Mouse (Mus musculus) megakaryocyte, embryonic 14.5 days (primary cell): Measurements from ENCODE around the gene AI413582.

ENCODE experiments used
- FLI1 ChIP-seq: IDR thresholded peaks from 2 replicates; pipeline ENCODE4 v1.6.1; 2012; ENCODE audit warnings: low read length, inconsistent platforms, mixed read lengths
- GATA1 ChIP-seq: IDR thresholded peaks from 3 replicates; pipeline ENCODE4 v1.6.1; 2012; ENCODE audit warnings: mixed read lengths, low read length, inconsistent platforms, borderline replicate concordance

GRCm38 (mm10) chr17:27532095-27532494, 33.5 kb downstream of the AI413582 start:
- TF ChIP-seq FLI1 (no peak), GATA1 (no peak)
